Mouse (Mus musculus): ENCODE results near the gene Cyba. TPM values are rescaled to one million over a fixed set of nuclear protein-coding genes. Genes with fewer than 3 reads are reported as not detected.

Cyba gene
- polyA plus RNA-seq, 1 experiment from 2014 or later: 349 TPM

GRCm38 (mm10) chr8:122457171-122457570, 24.4 kb upstream of the Cyba start:
- peaks cover 11% of the 10 kb centered on the region; the same call in 1 of the 2 replicates for H3K27me3 ChIP-seq (replicated peaks; ENCODE audit: control insufficient read depth, insufficient read depth, low read length)
- H3K27ac ChIP-seq (ENCODE audit: low read length): no peak overlapping the region
- H3K4me3 ChIP-seq (ENCODE audit: low read length): no peak overlapping the region
- H3K4me1 ChIP-seq (ENCODE audit: control insufficient read depth, insufficient read depth, low read length): peaks cover 6% of the 10 kb centered on the region; the same call in 1 of the 2 replicates
- no peak overlapping the region for H3K4me2 ChIP-seq (ENCODE audit: low read depth, low read length)
- no peak for ATAC-seq
- no peaks in the 10 kb centered on the region for H3K9me3 ChIP-seq (ENCODE audit: control insufficient read depth, low read length)
- no peak overlapping the region for H3K9ac ChIP-seq (ENCODE audit: low read depth, low read length)
- no peaks in the 10 kb centered on the region for H3K36me3 ChIP-seq (ENCODE audit: control insufficient read depth, insufficient read depth, low read length)
- WGBS: 81% methylated on average over 11 of the region's 11 CpGs

GRCm38 (mm10) chr8:122454409-122454808, 21.7 kb upstream of the Cyba start:
- Histone ChIP-seq H3K9me3 (ENCODE audit: control insufficient read depth, low read length) (no peaks in the 10 kb centered on the region), H3K4me2 (ENCODE audit: low read depth, low read length) (no peak overlapping the region), H3K9ac (ENCODE audit: low read depth, low read length) (no peak overlapping the region), H3K27ac (ENCODE audit: low read length) (no peak overlapping the region), H3K36me3 (ENCODE audit: control insufficient read depth, insufficient read depth, low read length) (no peaks in the 10 kb centered on the region), H3K27me3 (replicated peaks; ENCODE audit: control insufficient read depth, insufficient read depth, low read length) (peaks cover under 1% of the 10 kb centered on the region; the same call in 1 of the 2 replicates), H3K4me1 (ENCODE audit: control insufficient read depth, insufficient read depth, low read length) (peaks cover 4% of the 10 kb centered on the region; the same call in 1 of the 2 replicates), H3K4me3 (ENCODE audit: low read length) (no peak overlapping the region)
- WGBS: 85% methylated on average over 6 of the region's 6 CpGs
- ATAC-seq: no peak

- no peaks in the 10 kb centered on the region for H3K9me3 ChIP-seq (ENCODE audit: control insufficient read depth, low read length)
- no peaks in the 10 kb centered on the region for H3K36me3 ChIP-seq (ENCODE audit: control insufficient read depth, insufficient read depth, low read length)
- H3K4me2 ChIP-seq (ENCODE audit: low read depth, low read length): no peak overlapping the region
- WGBS: 88% methylated on average over 10 of the region's 10 CpGs
- H3K4me1 ChIP-seq (ENCODE audit: control insufficient read depth, insufficient read depth, low read length): peaks cover 4% of the 10 kb centered on the region; the same call in 1 of the 2 replicates
- no peak overlapping the region for H3K9ac ChIP-seq (ENCODE audit: low read depth, low read length)
- no peak overlapping the region for H3K4me3 ChIP-seq (ENCODE audit: low read length)
- no peaks in the 10 kb centered on the region for H3K27me3 ChIP-seq (replicated peaks; ENCODE audit: control insufficient read depth, insufficient read depth, low read length)
- H3K27ac ChIP-seq (ENCODE audit: low read length): no peak overlapping the region
- no peak for ATAC-seq
Observed at GRCm38 (mm10) chr8:122452154-122452553, 19.4 kb upstream of the Cyba start.

GRCm38 (mm10) chr8:122451161-122451703, 18.5 kb upstream of the Cyba start:
- no peak overlapping the region for H3K4me3 ChIP-seq (ENCODE audit: low read length)
- H3K27ac ChIP-seq (ENCODE audit: low read length): no peak overlapping the region
- H3K36me3 ChIP-seq (ENCODE audit: control insufficient read depth, insufficient read depth, low read length): no peaks in the 10 kb centered on the region
- 61% methylated on average over 7 of the region's 7 CpGs for WGBS
- H3K4me1 ChIP-seq (ENCODE audit: control insufficient read depth, insufficient read depth, low read length): peaks cover 4% of the 10 kb centered on the region; the same call in 1 of the 2 replicates
- H3K9ac ChIP-seq (ENCODE audit: low read depth, low read length): no peak overlapping the region
- no peak for ATAC-seq
- no peaks in the 10 kb centered on the region for H3K27me3 ChIP-seq (replicated peaks; ENCODE audit: control insufficient read depth, insufficient read depth, low read length)
- no peaks in the 10 kb centered on the region for H3K9me3 ChIP-seq (ENCODE audit: control insufficient read depth, low read length)
- no peak overlapping the region for H3K4me2 ChIP-seq (ENCODE audit: low read depth, low read length)

- Histone ChIP-seq H3K27me3 (replicated peaks; ENCODE audit: control insufficient read depth, insufficient read depth, low read length) (no peaks in the 10 kb centered on the region), H3K4me3 (ENCODE audit: low read length) (peak overlapping the region; percentile 63; the same call in 1 of the 2 replicates), H3K9ac (ENCODE audit: low read depth, low read length) (0 out of 2 replicates have a peak overlapping the region, but pooled peaks have one; percentile 10), H3K4me2 (ENCODE audit: low read depth, low read length) (peak overlapping the region; percentile 93), H3K4me1 (ENCODE audit: control insufficient read depth, insufficient read depth, low read length) (peaks cover 23% of the 10 kb centered on the region), H3K9me3 (ENCODE audit: control insufficient read depth, low read length) (no peaks in the 10 kb centered on the region), H3K27ac (ENCODE audit: low read length) (no peak overlapping the region), H3K36me3 (ENCODE audit: control insufficient read depth, insufficient read depth, low read length) (no peaks in the 10 kb centered on the region)
- ATAC-seq: no peak
- WGBS: 58% methylated on average over 3 of the region's 3 CpGs
Observed at GRCm38 (mm10) chr8:122445203-122445602, 12.5 kb upstream of the Cyba start.

- Histone ChIP-seq H3K27ac (ENCODE audit: low read length) (peak overlapping the region; percentile 98), H3K36me3 (ENCODE audit: control insufficient read depth, insufficient read depth, low read length) (peaks cover 6% of the 10 kb centered on the region), H3K27me3 (replicated peaks; ENCODE audit: control insufficient read depth, insufficient read depth, low read length) (no peaks in the 10 kb centered on the region), H3K9me3 (ENCODE audit: control insufficient read depth, low read length) (no peaks in the 10 kb centered on the region), H3K4me1 (ENCODE audit: control insufficient read depth, insufficient read depth, low read length) (peaks cover 23% of the 10 kb centered on the region), H3K9ac (ENCODE audit: low read depth, low read length) (peak overlapping the region; percentile 74), H3K4me3 (ENCODE audit: low read length) (peak overlapping the region; percentile 63), H3K4me2 (ENCODE audit: low read depth, low read length) (peak overlapping the region; percentile 93)
- 2% methylated on average over 19 of the region's 19 CpGs for WGBS
- peak; percentile 65 for ATAC-seq
Observed at GRCm38 (mm10) chr8:122444058-122444748, 11.5 kb upstream of the Cyba start.

GRCm38 (mm10) chr8:122443262-122444006, 10.7 kb upstream of the Cyba start, which contains the start of gene Mvd:
Mvd (minus strand) TSS chr8:122443422.
- peaks cover 26% of the 10 kb centered on the region for H3K4me1 ChIP-seq (ENCODE audit: control insufficient read depth, insufficient read depth, low read length)
- H3K4me2 ChIP-seq (ENCODE audit: low read depth, low read length): peak within 1 kb of the TSS; percentile 93
- peak within 1 kb of the TSS; percentile 82 for H3K9ac ChIP-seq (ENCODE audit: low read depth, low read length)
- no peaks in the 10 kb centered on the region for H3K27me3 ChIP-seq (replicated peaks; ENCODE audit: control insufficient read depth, insufficient read depth, low read length)
- ATAC-seq: peak; percentile 98
- peak within 1 kb of the TSS; percentile 85 for H3K4me3 ChIP-seq (ENCODE audit: low read length)
- H3K36me3 ChIP-seq (ENCODE audit: control insufficient read depth, insufficient read depth, low read length): peaks cover 7% of the 10 kb centered on the region
- under 1% methylated on average over 47 of the region's 47 CpGs for WGBS
- H3K9me3 ChIP-seq (ENCODE audit: control insufficient read depth, low read length): no peaks in the 10 kb centered on the region
- peak within 1 kb of the TSS; percentile 98 for H3K27ac ChIP-seq (ENCODE audit: low read length)

GRCm38 (mm10) chr8:122442781-122443180, 10.1 kb upstream of the Cyba start:
- Histone ChIP-seq H3K4me3 (ENCODE audit: low read length) (peak overlapping the region; percentile 85), H3K27ac (ENCODE audit: low read length) (peak overlapping the region; percentile 72), H3K27me3 (replicated peaks; ENCODE audit: control insufficient read depth, insufficient read depth, low read length) (no peaks in the 10 kb centered on the region), H3K4me1 (ENCODE audit: control insufficient read depth, insufficient read depth, low read length) (peaks cover 27% of the 10 kb centered on the region), H3K4me2 (ENCODE audit: low read depth, low read length) (peak overlapping the region; percentile 93), H3K9ac (ENCODE audit: low read depth, low read length) (peak overlapping the region; percentile 82), H3K36me3 (ENCODE audit: control insufficient read depth, insufficient read depth, low read length) (peaks cover 7% of the 10 kb centered on the region), H3K9me3 (ENCODE audit: control insufficient read depth, low read length) (no peaks in the 10 kb centered on the region)
- under 1% methylated on average over 12 of the region's 12 CpGs for WGBS
- peak; percentile 9 for ATAC-seq

GRCm38 (mm10) chr8:122442356-122442755, 9.6 kb upstream of the Cyba start:
- peak overlapping the region; percentile 82 for H3K9ac ChIP-seq (ENCODE audit: low read depth, low read length)
- H3K4me1 ChIP-seq (ENCODE audit: control insufficient read depth, insufficient read depth, low read length): peaks cover 27% of the 10 kb centered on the region
- 17% methylated on average over 7 of the region's 7 CpGs for WGBS
- H3K4me2 ChIP-seq (ENCODE audit: low read depth, low read length): peak overlapping the region; percentile 93
- peak overlapping the region; percentile 85 for H3K4me3 ChIP-seq (ENCODE audit: low read length)
- peaks cover 7% of the 10 kb centered on the region for H3K36me3 ChIP-seq (ENCODE audit: control insufficient read depth, insufficient read depth, low read length)
- H3K9me3 ChIP-seq (ENCODE audit: control insufficient read depth, low read length): no peaks in the 10 kb centered on the region
- H3K27me3 ChIP-seq (replicated peaks; ENCODE audit: control insufficient read depth, insufficient read depth, low read length): no peaks in the 10 kb centered on the region
- ATAC-seq: no peak
- no peak overlapping the region for H3K27ac ChIP-seq (ENCODE audit: low read length)
